9 mouse cellular contexts compared by ENCODE assay signal in the genomic region with DNA sequence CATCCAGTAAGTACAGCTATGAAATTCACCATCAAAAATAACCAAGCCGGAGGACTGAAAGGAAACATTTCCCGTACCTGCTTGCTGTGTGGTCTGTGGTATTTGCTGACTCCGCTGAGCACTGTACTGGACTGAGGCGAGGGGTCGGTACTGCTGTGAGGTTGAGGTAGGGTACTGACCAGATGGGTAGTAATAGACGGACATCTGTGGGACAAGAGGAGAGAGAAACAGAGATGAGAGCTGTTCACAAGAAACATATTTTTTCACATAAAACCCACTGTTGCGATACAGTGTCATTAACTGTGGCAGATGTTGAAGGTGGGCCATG.
A peak's percentile ranks its signal among the peaks of the same experiment; 100 is the strongest.
DNase-seq lines count a peak whose midpoint lies in the region; ATAC-seq lines count a peak whose summit lies in the region.
"Had no signal": no experiment of that assay in that cellular context is flagged by ENCODE, and none has a peak within 500 bp of the region (broad histone marks: within the 10 kb centered on the region; RNA-seq: fewer than 3 reads in every experiment).

No protein-coding gene starts in this region.

- H3K9ac ChIP-seq in heart, embryonic 13.5 days = peak overlapping the region; percentile 75; the same call in 1 of the 2 replicates
- H3K9ac ChIP-seq in neural tube, embryonic 11.5 days (ENCODE audit: low read length) = no peak overlapping the region
- no peak overlapping the region for H3K9ac ChIP-seq in limb, embryonic 13.5 days

- H3K4me3 ChIP-seq in heart, embryonic 13.5 days = peak overlapping the region; percentile 41
- H3K4me3 ChIP-seq in neural tube, embryonic 11.5 days (ENCODE audit: low read depth, low read length) = no peak overlapping the region
- H3K4me3 ChIP-seq in limb, embryonic 13.5 days = peak overlapping the region; percentile 34

- peak overlapping the region; percentile 74 for H3K4me2 ChIP-seq in heart, embryonic 13.5 days
- H3K4me2 ChIP-seq in neural tube, embryonic 11.5 days (ENCODE audit: low read depth) = peak overlapping the region; percentile 53
- H3K4me2 ChIP-seq in limb, embryonic 13.5 days (replicated peaks) = peak overlapping the region; percentile 70

- 23% methylated on average over 7 of the region's 7 CpGs for WGBS in heart, embryonic 13.5 days
- 24% methylated on average over 7 of the region's 7 CpGs for WGBS in neural tube, embryonic 11.5 days
- WGBS in limb, embryonic 13.5 days = 8% methylated on average over 7 of the region's 7 CpGs

- no peak for ATAC-seq in heart, embryonic 13.5 days (ENCODE audit: extremely low read depth, insufficient number of reproducible peaks, low FRiP score, low TSS enrichment)
- ATAC-seq in neural tube, embryonic 11.5 days (ENCODE audit: insufficient read depth, low FRiP score, low TSS enrichment) = no peak
- ATAC-seq in limb, embryonic 13.5 days (ENCODE audit: low FRiP score, low read depth) = no peak

- H3K27me3 ChIP-seq in heart, embryonic 13.5 days (replicated peaks) = peaks cover 16% of the 10 kb centered on the region
- no peaks in the 10 kb centered on the region for H3K27me3 ChIP-seq in neural tube, embryonic 11.5 days (ENCODE audit: control insufficient read depth, insufficient read depth, low read length)
- H3K27me3 ChIP-seq in limb, embryonic 13.5 days = peaks cover 4% of the 10 kb centered on the region; the same call in 1 of the 2 replicates

- H3K27ac ChIP-seq in heart, embryonic 13.5 days (replicated peaks) = no peak overlapping the region
- H3K27ac ChIP-seq in neural tube, embryonic 11.5 days (ENCODE audit: low read depth, low read length) = no peak overlapping the region
- H3K27ac ChIP-seq in limb, embryonic 13.5 days = no peak overlapping the region

- peaks cover 10% of the 10 kb centered on the region for H3K4me1 ChIP-seq in heart, embryonic 13.5 days
- 0 out of 2 replicates have a peak, but pooled peaks cover 5% of the 10 kb centered on the region for H3K4me1 ChIP-seq in neural tube, embryonic 11.5 days (ENCODE audit: control insufficient read depth, insufficient read depth, low read length)
- peaks cover 18% of the 10 kb centered on the region for H3K4me1 ChIP-seq in limb, embryonic 13.5 days

- H3K36me3 ChIP-seq in heart, embryonic 13.5 days = no peaks in the 10 kb centered on the region
- no peaks in the 10 kb centered on the region for H3K36me3 ChIP-seq in neural tube, embryonic 11.5 days (ENCODE audit: control insufficient read depth, insufficient read depth, low read length)
- H3K36me3 ChIP-seq in limb, embryonic 13.5 days = no peaks in the 10 kb centered on the region

- no peak for DNase-seq in heart, adult 18-20 months
- DNase-seq in neural tube, embryonic 11.5 days (ENCODE audit: low spot score) = no peak
- no peak for DNase-seq in neural tube, embryonic 10.5 days (ENCODE audit: extremely low spot score, low spot score)
- no peak for DNase-seq in frontal cortex, postnatal 25 days (ENCODE audit: low spot score in 2 of 2)
- DNase-seq in cerebellum, postnatal 14 days = no peak
- DNase-seq in left cerebral cortex, adult 11 months (ENCODE audit: low spot score) = no peak
- DNase-seq: B cell, adult 2 months had no signal

- no peaks in the 10 kb centered on the region for H3K9me3 ChIP-seq in heart, embryonic 13.5 days
- H3K9me3 ChIP-seq in neural tube, embryonic 11.5 days (ENCODE audit: control insufficient read depth, low read length) = no peaks in the 10 kb centered on the region
- no peaks in the 10 kb centered on the region for H3K9me3 ChIP-seq in limb, embryonic 13.5 days
